Mouse (Mus musculus): Measurements from ENCODE around the gene Relt. TPM values are rescaled to one million over a fixed set of nuclear protein-coding genes. Genes with fewer than 3 reads are reported as not detected.

Relt gene
- total and polyA plus RNA-seq, 3 experiments, result 24.5 to 31.1 (median 29.9) TPM

DNA sequence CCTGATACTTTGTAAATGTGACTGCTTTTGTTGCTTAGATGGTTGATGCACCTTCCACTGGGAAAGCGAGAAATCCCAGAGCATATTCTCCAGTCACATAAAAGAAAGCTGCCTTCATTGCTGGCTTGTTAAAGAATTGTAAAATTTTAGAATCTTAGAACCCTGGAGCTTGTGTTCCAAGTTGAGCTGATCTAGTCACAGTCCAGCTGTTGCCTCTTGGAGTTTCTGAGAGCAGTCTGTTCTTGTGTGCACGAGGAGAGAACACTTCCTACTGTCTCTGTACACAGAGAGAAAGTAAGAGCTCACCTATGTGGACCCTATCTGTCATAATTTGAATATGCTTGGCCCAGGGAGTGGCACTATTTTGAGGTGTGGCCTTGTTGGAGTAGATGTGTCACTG lies 34.7 kb downstream of the Relt start:
- dilution Hi-C loops (cut with MboI; ENCODE audit: extremely low pct_ligation_motif_present, extremely low pct_unique_long_range_greater_than_20kb, low sequenced_read_pairs), result no loop called here
- Histone ChIP-seq H3K79me2 (replicated peaks; ENCODE audit: control insufficient read depth, extremely low read depth, insufficient read depth, poor library complexity, severe bottlenecking) (no peaks in the 10 kb centered on the region), H3K27me3 (replicated peaks) (no peaks in the 10 kb centered on the region), H3K27ac (ENCODE audit: insufficient read depth, low read depth) (no peak overlapping the region), H3K9me3 (replicated peaks; ENCODE audit: low read length) (no peaks in the 10 kb centered on the region), H3K4me1 (ENCODE audit: control insufficient read depth in 1 of 2, insufficient read depth in 2 of 2) (no peaks in the 10 kb centered on the region), H3K4me3 (replicated peaks in 1 of 3; ENCODE audit: low read depth in 2 of 3, low read length in 2 of 3, poor library complexity in 1 of 3) (no peak overlapping the region), H3K9ac (ENCODE audit: insufficient read depth, low read depth) (no peak overlapping the region), H3K36me3 (replicated peaks in 1 of 2; ENCODE audit: control insufficient read depth in 1 of 2, insufficient read depth in 1 of 2, low read length in 1 of 2) (peaks cover 3 to 25% of the 10 kb centered on the region in 2 experiments), H3K4me2 (ENCODE audit: insufficient read depth, low read depth, poor library complexity, severe bottlenecking) (no peak overlapping the region)
- TF ChIP-seq MAZ (IDR thresholded peaks at IDR 0.05; ENCODE audit: low read depth, low read length), result no peak
- TF ChIP-seq TBP (conservative IDR thresholded peaks at IDR 0.05; ENCODE audit: low read depth, low read length), result no peak
- no peak for TF ChIP-seq ELF1 (IDR thresholded peaks at IDR 0.05; ENCODE audit: low read depth, low read length)
- TF ChIP-seq TCF12 (IDR thresholded peaks at IDR 0.05; ENCODE audit: low read depth, low read length), result no peak
- no peak for TF ChIP-seq ZKSCAN1 (IDR thresholded peaks at IDR 0.05; ENCODE audit: borderline replicate concordance, low read depth, low read length)
- TF ChIP-seq JUND (conservative IDR thresholded peaks at IDR 0.05; ENCODE audit: low read depth, low read length), result no peak
- TF ChIP-seq EP300 (IDR thresholded peaks at IDR 0.05; ENCODE audit: low read length), result no peak
- TF ChIP-seq POLR2AphosphoS2 (IDR thresholded peaks at IDR 0.05; ENCODE audit: low read depth, low read length), result no peak
- DNase-seq (ENCODE audit: extremely low read depth), result no peak
- in situ Hi-C loops (cut with MboI; ENCODE audit: low pct_ligation_motif_present, low pct_unique_long_range_greater_than_20kb, low sequenced_read_pairs), result no loop called here

DNA sequence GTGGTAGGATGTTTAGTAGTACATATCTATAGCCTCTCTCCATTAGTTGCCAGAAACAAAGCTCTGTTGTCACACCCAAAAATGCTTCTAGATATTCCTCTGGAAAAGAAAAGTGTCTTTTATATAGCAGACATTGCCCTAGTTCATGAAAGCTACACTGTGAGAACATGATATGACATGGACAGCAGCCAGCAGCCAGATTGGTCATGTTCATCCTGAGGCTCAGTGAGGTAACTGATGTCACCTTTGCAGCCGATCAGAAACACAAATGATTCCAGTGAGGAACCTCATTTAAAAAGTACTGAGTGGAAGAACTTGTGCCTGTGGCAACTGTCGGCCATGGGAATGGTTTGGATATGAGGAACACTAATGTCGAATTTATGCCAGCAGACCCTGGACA lies 38.6 kb downstream of the Relt start:
- dilution Hi-C loops (cut with MboI; ENCODE audit: extremely low pct_ligation_motif_present, extremely low pct_unique_long_range_greater_than_20kb, low sequenced_read_pairs) (no loop called here), in situ Hi-C loops (cut with MboI; ENCODE audit: low pct_ligation_motif_present, low pct_unique_long_range_greater_than_20kb, low sequenced_read_pairs) (no loop called here)
- Histone ChIP-seq H3K27ac (ENCODE audit: insufficient read depth, low read depth) (no peak overlapping the region), H3K9ac (ENCODE audit: insufficient read depth, low read depth) (no peak overlapping the region), H3K4me1 (ENCODE audit: control insufficient read depth in 1 of 2, insufficient read depth in 2 of 2) (peaks cover 0 to 3% of the 10 kb centered on the region in 2 experiments; a peak in 1 of 4 replicates), H3K36me3 (replicated peaks in 1 of 2; ENCODE audit: control insufficient read depth in 1 of 2, insufficient read depth in 1 of 2, low read length in 1 of 2) (peaks cover 3 to 16% of the 10 kb centered on the region in 2 experiments), H3K4me2 (ENCODE audit: insufficient read depth, low read depth, poor library complexity, severe bottlenecking) (no peak overlapping the region), H3K9me3 (replicated peaks; ENCODE audit: low read length) (no peaks in the 10 kb centered on the region), H3K79me2 (replicated peaks; ENCODE audit: control insufficient read depth, extremely low read depth, insufficient read depth, poor library complexity, severe bottlenecking) (no peaks in the 10 kb centered on the region), H3K4me3 (replicated peaks in 1 of 3; ENCODE audit: low read depth in 2 of 3, low read length in 2 of 3, poor library complexity in 1 of 3) (no peak overlapping the region), H3K27me3 (replicated peaks) (no peaks in the 10 kb centered on the region)
- no peak for DNase-seq (ENCODE audit: extremely low read depth)
- no peak for TF ChIP-seq MAFK (IDR thresholded peaks at IDR 0.05; ENCODE audit: insufficient replicate concordance, low read length)
- no peak for TF ChIP-seq HCFC1 (IDR thresholded peaks at IDR 0.05; ENCODE audit: low read depth, low read length)
- TF ChIP-seq E2F4 (IDR thresholded peaks at IDR 0.05; ENCODE audit: insufficient replicate concordance, low read depth, low read length), result no peak
- no peak for TF ChIP-seq MEF2A (IDR thresholded peaks at IDR 0.05; ENCODE audit: borderline replicate concordance, low read depth, low read length)
- no peak for TF ChIP-seq EP300 (IDR thresholded peaks at IDR 0.05; ENCODE audit: low read length)
- no peak for TF ChIP-seq RCOR1 (conservative IDR thresholded peaks at IDR 0.05; ENCODE audit: low read depth, low read length)
- no peak for TF ChIP-seq GABPA (IDR thresholded peaks at IDR 0.05; ENCODE audit: insufficient replicate concordance, low read depth, low read length)
- TF ChIP-seq MAX (IDR thresholded peaks at IDR 0.05; ENCODE audit: low read length), result no peak
- no peak for TF ChIP-seq JUN (IDR thresholded peaks at IDR 0.05; ENCODE audit: insufficient read depth, low read depth, low read length)
- no peak for TF ChIP-seq KAT2A (IDR thresholded peaks at IDR 0.05; ENCODE audit: insufficient replicate concordance, low read length)
- no peak for TF ChIP-seq ZMIZ1 (IDR thresholded peaks at IDR 0.05; ENCODE audit: low read depth, low read length)
- no peak for TF ChIP-seq ZC3H11A (IDR thresholded peaks at IDR 0.05; ENCODE audit: low read depth, low read length)
- TF ChIP-seq CTCF (conservative IDR thresholded peaks at IDR 0.05 in 1 of 2, IDR thresholded peaks at IDR 0.05 in 1 of 2; ENCODE audit: low read depth in 2 of 2, low read length in 2 of 2), result no peak
- TF ChIP-seq TCF12 (IDR thresholded peaks at IDR 0.05; ENCODE audit: low read depth, low read length), result no peak
- no peak for TF ChIP-seq SMC3 (IDR thresholded peaks at IDR 0.05; ENCODE audit: low read depth, low read length)
- no peak for TF ChIP-seq JUND (conservative IDR thresholded peaks at IDR 0.05; ENCODE audit: low read depth, low read length)
- no peak for TF ChIP-seq NRF1 (IDR thresholded peaks at IDR 0.05; ENCODE audit: low read depth, low read length)

All from CH12.LX (cell line).